Mouse (Mus musculus) kidney, adult 18-20 months (tissue): Measurements from ENCODE around the gene Zfp974.
A peak's percentile ranks its signal among the peaks of the same experiment; 100 is the strongest.
"Not testable (repeated sequence)": the region's sequence is repeated elsewhere in the genome, so short reads cannot be mapped to it uniquely, and the experiment has no call there.

ENCODE experiments used
- DNase-seq: peaks from one replicate; pipeline ENCODE4 v3.0.0; 2021

Gene Zfp974

GRCm38 (mm10) chr7:27928818-27929695 is at the start of gene Zfp974:
Zfp974 (minus strand) TSS chr7:27929460.
- peak; percentile 61 for DNase-seq

GRCm38 (mm10) chr7:27949451-27949850 is 20.2 kb upstream of the Zfp974 start:
- DNase-seq: not testable (repeated sequence)

- peak; percentile 29 for DNase-seq
Observed at GRCm38 (mm10) chr7:27941869-27942268, 12.6 kb upstream of the Zfp974 start.

DNA sequence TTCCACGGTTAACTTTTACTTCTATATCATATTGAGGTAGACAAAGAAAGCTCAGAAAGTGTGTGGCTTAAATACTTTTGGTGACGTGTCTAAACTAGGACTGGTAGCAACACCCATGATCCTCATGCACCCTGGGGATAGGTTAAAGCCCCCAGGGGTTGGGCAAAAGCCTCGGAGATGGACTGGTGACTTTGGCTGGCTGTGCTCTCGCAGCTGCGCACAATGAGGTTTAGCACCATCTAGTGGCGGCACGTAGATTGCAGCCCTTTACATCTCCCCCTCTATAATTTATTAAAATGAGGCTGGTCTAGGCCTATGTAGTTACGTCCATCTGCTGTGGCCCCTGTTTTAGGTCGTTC is 4.5 kb upstream of the Zfp974 start:
- not testable (repeated sequence) for DNase-seq

- DNase-seq: no peak
Observed at GRCm38 (mm10) chr7:27933050-27933799, 4.0 kb upstream of the Zfp974 start.

GRCm38 (mm10) chr7:27927041-27927440 is 2.2 kb downstream of the Zfp974 start:
- DNase-seq: not testable (repeated sequence)

GRCm38 (mm10) chr7:27910952-27911351 is 18.3 kb downstream of the Zfp974 start:
- not testable (repeated sequence) for DNase-seq

- no peak for DNase-seq
Observed at GRCm38 (mm10) chr7:27905061-27905848, 24.0 kb downstream of the Zfp974 start.

DNA sequence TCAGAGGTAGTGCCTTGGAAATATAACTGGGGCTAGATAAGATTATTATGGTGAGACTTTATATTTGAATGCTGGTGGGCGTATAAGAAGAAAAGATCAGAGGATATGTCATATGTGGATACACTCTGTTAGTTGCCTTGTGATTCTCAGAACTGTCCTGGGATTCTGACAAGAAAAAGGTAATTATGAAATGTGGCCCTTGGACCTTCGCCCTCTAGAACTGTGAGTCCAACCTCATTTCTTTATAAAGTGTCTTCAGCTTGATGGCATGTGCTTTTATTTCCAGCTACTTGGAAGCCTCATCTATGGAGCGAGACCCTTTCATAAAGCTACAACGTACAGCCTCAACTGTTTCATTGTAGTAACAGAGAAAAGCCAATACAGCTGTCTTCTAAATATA is 28.7 kb downstream of the Zfp974 start:
- no peak for DNase-seq

- no peak for DNase-seq
Observed at GRCm38 (mm10) chr7:27881721-27882120, 47.5 kb downstream of the Zfp974 start.

GRCm38 (mm10) chr7:27862578-27862977 is 66.7 kb downstream of the Zfp974 start:
- DNase-seq: not testable (repeated sequence)

- DNase-seq: peak; percentile 78
Observed at GRCm38 (mm10) chr7:27860396-27861235, 68.6 kb downstream of the Zfp974 start.

- no peak for DNase-seq
Observed at GRCm38 (mm10) chr7:27859301-27860251, 69.7 kb downstream of the Zfp974 start.
